Mouse (Mus musculus): ENCODE data around the gene Htra1. TPM values are rescaled to one million over a fixed set of nuclear protein-coding genes. Genes with fewer than 3 reads are reported as not detected.

Htra1 gene
- polyA plus RNA-seq, 1 experiment from 2014 or later: 1.4 TPM

GRCm38 (mm10) chr7:130903505-130904074, 32.3 kb upstream of the Htra1 start:
- H3K36me3 ChIP-seq (replicated peaks): peaks cover 40% of the 10 kb centered on the region
- no peak overlapping the region for H3K4me3 ChIP-seq
- no peak for DNase-seq (ENCODE audit: extremely low spot score, low spot score)
- H3K4me1 ChIP-seq: no peaks in the 10 kb centered on the region
- no peaks in the 10 kb centered on the region for H3K27me3 ChIP-seq (ENCODE audit: poor library complexity, severe bottlenecking)
- no peak overlapping the region for H3K27ac ChIP-seq
- WGBS: 93% methylated on average over 16 of the region's 16 CpGs
- no peaks in the 10 kb centered on the region for H3K9me3 ChIP-seq

- Histone ChIP-seq H3K9me3 (no peaks in the 10 kb centered on the region), H3K27ac (no peak overlapping the region), H3K27me3 (ENCODE audit: poor library complexity, severe bottlenecking) (no peaks in the 10 kb centered on the region), H3K4me3 (no peak overlapping the region), H3K36me3 (replicated peaks) (peaks cover 36% of the 10 kb centered on the region), H3K4me1 (no peaks in the 10 kb centered on the region)
- WGBS: 93% methylated on average over 13 of the region's 13 CpGs
- DNase-seq (ENCODE audit: extremely low spot score, low spot score): no peak
Measured at GRCm38 (mm10) chr7:130904571-130905365, 31.1 kb upstream of the Htra1 start.

- WGBS: 94% methylated on average over 14 of the region's 14 CpGs
- H3K4me3 ChIP-seq: no peak overlapping the region
- DNase-seq (ENCODE audit: extremely low spot score, low spot score): no peak
- no peaks in the 10 kb centered on the region for H3K9me3 ChIP-seq
- no peaks in the 10 kb centered on the region for H3K27me3 ChIP-seq (ENCODE audit: poor library complexity, severe bottlenecking)
- H3K27ac ChIP-seq: no peak overlapping the region
- peaks cover 25% of the 10 kb centered on the region for H3K36me3 ChIP-seq (replicated peaks)
- no peaks in the 10 kb centered on the region for H3K4me1 ChIP-seq
Measured at GRCm38 (mm10) chr7:130910841-130911240, 25.1 kb upstream of the Htra1 start.

GRCm38 (mm10) chr7:130914693-130915363, 21.1 kb upstream of the Htra1 start:
- Histone ChIP-seq H3K4me3 (no peak overlapping the region), H3K27me3 (ENCODE audit: poor library complexity, severe bottlenecking) (no peaks in the 10 kb centered on the region), H3K36me3 (replicated peaks) (peaks cover 15% of the 10 kb centered on the region), H3K27ac (no peak overlapping the region), H3K9me3 (no peaks in the 10 kb centered on the region), H3K4me1 (no peaks in the 10 kb centered on the region)
- 68% methylated on average over 5 of the region's 5 CpGs for WGBS
- no peak for DNase-seq (ENCODE audit: extremely low spot score, low spot score)

GRCm38 (mm10) chr7:130918260-130918659, 17.7 kb upstream of the Htra1 start:
- Histone ChIP-seq H3K4me1 (no peaks in the 10 kb centered on the region), H3K4me3 (no peak overlapping the region), H3K36me3 (replicated peaks) (no peaks in the 10 kb centered on the region), H3K27ac (no peak overlapping the region), H3K9me3 (no peaks in the 10 kb centered on the region), H3K27me3 (ENCODE audit: poor library complexity, severe bottlenecking) (no peaks in the 10 kb centered on the region)
- DNase-seq (ENCODE audit: extremely low spot score, low spot score): no peak
- WGBS: 66% methylated on average over 2 of the region's 2 CpGs

GRCm38 (mm10) chr7:130922981-130923731, 12.8 kb upstream of the Htra1 start:
- H3K27me3 ChIP-seq (ENCODE audit: poor library complexity, severe bottlenecking): no peaks in the 10 kb centered on the region
- H3K4me3 ChIP-seq: no peak overlapping the region
- no peaks in the 10 kb centered on the region for H3K9me3 ChIP-seq
- 85% methylated on average over 13 of the region's 13 CpGs for WGBS
- H3K27ac ChIP-seq: no peak overlapping the region
- no peak for DNase-seq (ENCODE audit: extremely low spot score, low spot score)
- no peaks in the 10 kb centered on the region for H3K4me1 ChIP-seq
- no peaks in the 10 kb centered on the region for H3K36me3 ChIP-seq (replicated peaks)

- Histone ChIP-seq H3K4me1 (peaks cover 4% of the 10 kb centered on the region), H3K9me3 (peaks cover 3% of the 10 kb centered on the region; the same call in 1 of the 2 replicates), H3K27ac (no peak overlapping the region), H3K27me3 (ENCODE audit: poor library complexity, severe bottlenecking) (peaks cover 34% of the 10 kb centered on the region), H3K4me3 (no peak overlapping the region), H3K36me3 (replicated peaks) (no peaks in the 10 kb centered on the region)
- no peak for DNase-seq (ENCODE audit: extremely low spot score, low spot score)
- WGBS: 70% methylated on average over 3 of the region's 3 CpGs
Measured at GRCm38 (mm10) chr7:130930401-130930800, 5.5 kb upstream of the Htra1 start.

GRCm38 (mm10) chr7:130932921-130933320, 3.0 kb upstream of the Htra1 start:
- peaks cover 3% of the 10 kb centered on the region; the same call in 1 of the 2 replicates for H3K9me3 ChIP-seq
- peaks cover 59% of the 10 kb centered on the region for H3K27me3 ChIP-seq (ENCODE audit: poor library complexity, severe bottlenecking)
- H3K4me1 ChIP-seq: peaks cover 21% of the 10 kb centered on the region
- H3K36me3 ChIP-seq (replicated peaks): no peaks in the 10 kb centered on the region
- DNase-seq (ENCODE audit: extremely low spot score, low spot score): no peak
- no peak overlapping the region for H3K4me3 ChIP-seq
- H3K27ac ChIP-seq: no peak overlapping the region
- WGBS: 86% methylated on average over 9 of the region's 9 CpGs

- Histone ChIP-seq H3K4me1 (peaks cover 21% of the 10 kb centered on the region), H3K27ac (no peak overlapping the region), H3K27me3 (ENCODE audit: poor library complexity, severe bottlenecking) (peaks cover 77% of the 10 kb centered on the region), H3K9me3 (peaks cover 3% of the 10 kb centered on the region; the same call in 1 of the 2 replicates), H3K36me3 (replicated peaks) (no peaks in the 10 kb centered on the region), H3K4me3 (no peak overlapping the region)
- DNase-seq (ENCODE audit: extremely low spot score, low spot score): no peak
- WGBS: 85% methylated on average over 4 of the region's 4 CpGs
Measured at GRCm38 (mm10) chr7:130934654-130935053, 1.3 kb upstream of the Htra1 start.

- peaks cover 21% of the 10 kb centered on the region for H3K4me1 ChIP-seq
- H3K4me3 ChIP-seq: peak overlapping the region; percentile 57
- H3K27me3 ChIP-seq (ENCODE audit: poor library complexity, severe bottlenecking): peaks cover 84% of the 10 kb centered on the region
- no peak overlapping the region for H3K27ac ChIP-seq
- no peaks in the 10 kb centered on the region for H3K36me3 ChIP-seq (replicated peaks)
- 12% methylated on average over 16 of the region's 16 CpGs for WGBS
- DNase-seq (ENCODE audit: extremely low spot score, low spot score): no peak
- peaks cover 3% of the 10 kb centered on the region; the same call in 1 of the 2 replicates for H3K9me3 ChIP-seq
Measured at GRCm38 (mm10) chr7:130935421-130935792, 504 bp upstream of the Htra1 start.

- Histone ChIP-seq H3K4me1 (peaks cover 21% of the 10 kb centered on the region), H3K27me3 (ENCODE audit: poor library complexity, severe bottlenecking) (peaks cover 93% of the 10 kb centered on the region), H3K4me3 (peak overlapping the region; percentile 57), H3K9me3 (peaks cover 3% of the 10 kb centered on the region; the same call in 1 of the 2 replicates), H3K27ac (no peak overlapping the region), H3K36me3 (replicated peaks) (no peaks in the 10 kb centered on the region)
- DNase-seq (ENCODE audit: extremely low spot score, low spot score): no peak
- 1% methylated on average over 49 of the region's 49 CpGs for WGBS
Measured at GRCm38 (mm10) chr7:130936472-130936951, 601 bp downstream of the Htra1 start.

GRCm38 (mm10) chr7:130937266-130937841, 1.4 kb downstream of the Htra1 start:
- no peak for DNase-seq (ENCODE audit: extremely low spot score, low spot score)
- H3K9me3 ChIP-seq: no peaks in the 10 kb centered on the region
- peaks cover 89% of the 10 kb centered on the region for H3K27me3 ChIP-seq (ENCODE audit: poor library complexity, severe bottlenecking)
- WGBS: 37% methylated on average over 12 of the region's 12 CpGs
- no peaks in the 10 kb centered on the region for H3K36me3 ChIP-seq (replicated peaks)
- no peak overlapping the region for H3K27ac ChIP-seq
- no peak overlapping the region for H3K4me3 ChIP-seq
- peaks cover 21% of the 10 kb centered on the region for H3K4me1 ChIP-seq

Data from forebrain, embryonic 10.5 days (tissue).